Mouse (Mus musculus) C2C12 (cell line): ENCODE data around the gene Tjp3. TPM values are rescaled to one million over a fixed set of nuclear protein-coding genes. Genes with fewer than 3 reads are reported as not detected.

Experiments
- H3K27me3 ChIP-seq: one replicate; pipeline ENCODE4 v1.6.1; 2011; ENCODE audit not compliant: control insufficient read depth, insufficient read depth, insufficient read length
- H3K36me3 ChIP-seq: one replicate; pipeline ENCODE4 v1.6.1; 2011; ENCODE audit not compliant: control insufficient read depth, insufficient read depth
- H3K4me3 ChIP-seq: one replicate; pipeline ENCODE4 v1.5.1; 2011; ENCODE audit warnings: mild to moderate bottlenecking, control low read depth; ENCODE audit not compliant: poor library complexity, insufficient read depth, severe bottlenecking
- H3K79me2 ChIP-seq: one replicate; pipeline ENCODE4 v1.6.1; 2011; ENCODE audit not compliant: control insufficient read depth, insufficient read depth
- H3K79me3 ChIP-seq: one replicate; pipeline ENCODE4 v1.6.1; 2011; ENCODE audit warnings: low read depth, control low read depth
- H3ac ChIP-seq: one replicate; pipeline ENCODE3; 2011; ENCODE audit warnings: low read depth; ENCODE audit not compliant: control insufficient read depth, insufficient read length
- CEBPB ChIP-seq: IDR thresholded peaks from one replicate; pipeline ENCODE4 v1.6.1; 2011; ENCODE audit warnings: low read depth, mild to moderate bottlenecking, control low read depth, moderate library complexity
- CTCF ChIP-seq: IDR thresholded peaks from one replicate; pipeline ENCODE4 v1.5.1; 2011; ENCODE audit not compliant: control insufficient read depth, insufficient read depth, insufficient read length
- FOSL1 ChIP-seq: IDR thresholded peaks from one replicate; pipeline ENCODE4 v1.8.0; 2011; ENCODE audit warnings: mild to moderate bottlenecking, low read length; ENCODE audit not compliant: poor library complexity, insufficient read depth, severe bottlenecking
- MAX ChIP-seq: IDR thresholded peaks from one replicate; pipeline ENCODE4 v1.6.1; 2011; ENCODE audit warnings: mild to moderate bottlenecking, control low read depth
- MYOD1 ChIP-seq: IDR thresholded peaks from one replicate; pipeline ENCODE4 v1.6.1; 2011; ENCODE audit warnings: low read depth; ENCODE audit not compliant: control insufficient read depth, insufficient read length
- MYOG ChIP-seq: IDR thresholded peaks from one replicate; pipeline ENCODE4 v1.6.1; 2011; ENCODE audit not compliant: control insufficient read depth, insufficient read length; ENCODE audit errors: extremely low read depth
- USF1 ChIP-seq: IDR thresholded peaks from one replicate; pipeline ENCODE4 v1.6.1; 2011; ENCODE audit warnings: low read depth, mild to moderate bottlenecking, control low read depth, moderate library complexity
- polyA plus RNA-seq: library from polyadenylated mRNA; unstranded; fragments of >200 nt; fragmentation: generic; extraction: Trizol; gene quantifications from one replicate; pipeline ENCODE4 v1.2.1, GENCODE M21; 2012; ENCODE audit warnings: missing spikeins

The Tjp3 gene
- polyA plus RNA-seq, 1 experiment = not detected

GRCm38 (mm10) chr10:81326858-81327257, 35.5 kb upstream of the Tjp3 start:
- peaks cover 14% of the 10 kb centered on the region for H3K79me3 ChIP-seq
- no peak overlapping the region for H3ac ChIP-seq
- TF ChIP-seq MYOG (no peak), MYOD1 (no peak), CEBPB (no peak), CTCF (no peak), MAX (no peak), USF1 (no peak), FOSL1 (no peak)
- peaks cover 21% of the 10 kb centered on the region for H3K79me2 ChIP-seq
- no peak overlapping the region for H3K4me3 ChIP-seq
- H3K36me3 ChIP-seq = peaks cover 50% of the 10 kb centered on the region
- no peaks in the 10 kb centered on the region for H3K27me3 ChIP-seq

GRCm38 (mm10) chr10:81325781-81326180, 34.4 kb upstream of the Tjp3 start:
- no peak overlapping the region for H3ac ChIP-seq
- no peak overlapping the region for H3K4me3 ChIP-seq
- TF ChIP-seq USF1 = no peak
- TF ChIP-seq MYOD1 = no peak
- TF ChIP-seq MAX = no peak
- no peak for TF ChIP-seq CTCF
- TF ChIP-seq CEBPB = no peak
- TF ChIP-seq MYOG = no peak
- no peak for TF ChIP-seq FOSL1
- peaks cover 30% of the 10 kb centered on the region for H3K79me2 ChIP-seq
- H3K79me3 ChIP-seq = peaks cover 20% of the 10 kb centered on the region
- peaks cover 50% of the 10 kb centered on the region for H3K36me3 ChIP-seq
- no peaks in the 10 kb centered on the region for H3K27me3 ChIP-seq

GRCm38 (mm10) chr10:81325176-81325575, 33.8 kb upstream of the Tjp3 start:
- Histone ChIP-seq H3K27me3 (no peaks in the 10 kb centered on the region), H3K36me3 (peaks cover 50% of the 10 kb centered on the region), H3K4me3 (no peak overlapping the region), H3K79me3 (peaks cover 20% of the 10 kb centered on the region), H3ac (no peak overlapping the region), H3K79me2 (peaks cover 30% of the 10 kb centered on the region)
- TF ChIP-seq MYOG (no peak), CEBPB (no peak), MYOD1 (no peak), CTCF (no peak), FOSL1 (no peak), MAX (no peak), USF1 (no peak)

- Histone ChIP-seq H3K4me3 (no peak overlapping the region), H3K79me3 (peaks cover 20% of the 10 kb centered on the region), H3K79me2 (peaks cover 30% of the 10 kb centered on the region), H3ac (no peak overlapping the region), H3K36me3 (peaks cover 50% of the 10 kb centered on the region), H3K27me3 (no peaks in the 10 kb centered on the region)
- TF ChIP-seq MYOG (no peak), CEBPB (no peak), MAX (no peak), USF1 (no peak), MYOD1 (no peak), FOSL1 (no peak), CTCF (no peak)
These were observed 32.6 kb upstream of the Tjp3 start for GRCm38 (mm10) chr10:81323791-81324530.

GRCm38 (mm10) chr10:81323141-81323775, 31.9 kb upstream of the Tjp3 start:
- peaks cover 30% of the 10 kb centered on the region for H3K79me2 ChIP-seq
- H3ac ChIP-seq = no peak overlapping the region
- H3K27me3 ChIP-seq = no peaks in the 10 kb centered on the region
- H3K4me3 ChIP-seq = no peak overlapping the region
- no peak for TF ChIP-seq MYOG
- no peak for TF ChIP-seq MYOD1
- no peak for TF ChIP-seq USF1
- no peak for TF ChIP-seq MAX
- no peak for TF ChIP-seq FOSL1
- no peak for TF ChIP-seq CTCF
- TF ChIP-seq CEBPB = no peak
- peaks cover 20% of the 10 kb centered on the region for H3K79me3 ChIP-seq
- H3K36me3 ChIP-seq = peaks cover 52% of the 10 kb centered on the region
